Mouse (Mus musculus) c-Kit-positive CD71-negative TER-119-negative erythroid progenitor cells, embryonic 14.5 days (primary cell): ENCODE results near the gene Ppox.

Experiments
- DNase-seq: peaks from one replicate; pipeline ENCODE4 v3.0.0-alpha.2; 2013; ENCODE audit warnings: low read depth

Ppox gene

GRCm38 (mm10) chr1:171265971-171266744 lies 14.8 kb downstream of the Ppox start:
- DNase-seq: no peak

- DNase-seq: no peak
These were observed 17.1 kb downstream of the Ppox start for GRCm38 (mm10) chr1:171263666-171264461.

- DNase-seq: no peak
These were observed 17.8 kb downstream of the Ppox start for GRCm38 (mm10) chr1:171263185-171263611.

GRCm38 (mm10) chr1:171262594-171263130 lies 18.3 kb downstream of the Ppox start:
- no peak for DNase-seq

GRCm38 (mm10) chr1:171260316-171260715 lies 20.7 kb downstream of the Ppox start:
- DNase-seq: no peak

GRCm38 (mm10) chr1:171258921-171259320 lies 22.1 kb downstream of the Ppox start:
- DNase-seq: no peak

- DNase-seq: no peak
These were observed 23.2 kb downstream of the Ppox start for GRCm38 (mm10) chr1:171257781-171258180.

- DNase-seq: no peak
These were observed 23.9 kb downstream of the Ppox start for GRCm38 (mm10) chr1:171256937-171257548.

- DNase-seq: no peak
These were observed 24.7 kb downstream of the Ppox start for GRCm38 (mm10) chr1:171256095-171256818.

GRCm38 (mm10) chr1:171252415-171252814 lies 28.6 kb downstream of the Ppox start:
- no peak for DNase-seq

- no peak for DNase-seq
These were observed 29.2 kb downstream of the Ppox start for GRCm38 (mm10) chr1:171251594-171252324.

- no peak for DNase-seq
These were observed 30.0 kb downstream of the Ppox start, which contains the start of gene Ndufs2 for GRCm38 (mm10) chr1:171250680-171251593. TSS of gene Ndufs2 (minus strand) at chr1:171251388.

GRCm38 (mm10) chr1:171249913-171250600 lies 30.9 kb downstream of the Ppox start, which contains the start of gene Adamts4:
TSS of gene Adamts4 (plus strand) at chr1:171250421.
- no peak for DNase-seq

GRCm38 (mm10) chr1:171248386-171249226 lies 32.4 kb downstream of the Ppox start:
- no peak for DNase-seq

- DNase-seq: no peak
These were observed 33.1 kb downstream of the Ppox start for GRCm38 (mm10) chr1:171247916-171248315.

GRCm38 (mm10) chr1:171247453-171247841 lies 33.5 kb downstream of the Ppox start:
- no peak for DNase-seq

GRCm38 (mm10) chr1:171246709-171247452 lies 34.1 kb downstream of the Ppox start:
- DNase-seq: peak; percentile 96

GRCm38 (mm10) chr1:171245353-171245752 lies 35.6 kb downstream of the Ppox start:
- DNase-seq: no peak
